Mouse (Mus musculus): ENCODE results near the gene Spaca4. TPM values are rescaled to one million over a fixed set of nuclear protein-coding genes. Genes with fewer than 3 reads are reported as not detected.

The Spaca4 gene
- polyA plus RNA-seq, 1 experiment from 2014 or later = not detected

GRCm38 (mm10) chr7:45700301-45701015 lies 25.2 kb downstream of the Spaca4 start:
- Histone ChIP-seq H3K4me3 (replicated peaks; ENCODE audit: low read length) (peak overlapping the region; percentile 53), H3K9me3 (ENCODE audit: control insufficient read depth, low read length) (no peaks in the 10 kb centered on the region), H3K4me2 (replicated peaks) (peak overlapping the region; percentile 91), H3K4me1 (replicated peaks; ENCODE audit: control insufficient read depth, insufficient read depth, low read length) (peaks cover 22% of the 10 kb centered on the region), H3K27me3 (ENCODE audit: control insufficient read depth, insufficient read depth, low read length) (peaks cover 13% of the 10 kb centered on the region), H3K9ac (peak overlapping the region; percentile 78), H3K36me3 (replicated peaks; ENCODE audit: control insufficient read depth, insufficient read depth) (no peaks in the 10 kb centered on the region), H3K27ac (peak overlapping the region; percentile 75)
- DNase-seq (ENCODE audit: low spot score) (peak; percentile 88), ATAC-seq (ENCODE audit: low FRiP score) (no peak; the same call in 1 of the 2 replicates)
- WGBS = under 1% methylated on average over 20 of the region's 20 CpGs

- ATAC-seq (ENCODE audit: low FRiP score) (no peak), DNase-seq (ENCODE audit: low spot score) (no peak)
- Histone ChIP-seq H3K27ac (peak within 1 kb of the TSS; percentile 75), H3K4me1 (replicated peaks; ENCODE audit: control insufficient read depth, insufficient read depth, low read length) (peaks cover 18% of the 10 kb centered on the region), H3K27me3 (ENCODE audit: control insufficient read depth, insufficient read depth, low read length) (peaks cover 13% of the 10 kb centered on the region), H3K4me2 (replicated peaks) (peak within 1 kb of the TSS; percentile 91), H3K9ac (peak within 1 kb of the TSS; percentile 78), H3K9me3 (ENCODE audit: control insufficient read depth, low read length) (no peaks in the 10 kb centered on the region), H3K4me3 (replicated peaks; ENCODE audit: low read length) (peak within 1 kb of the TSS; percentile 53), H3K36me3 (replicated peaks; ENCODE audit: control insufficient read depth, insufficient read depth) (no peaks in the 10 kb centered on the region)
- 2% methylated on average over 33 of the region's 36 CpGs for WGBS
Observed at GRCm38 (mm10) chr7:45699523-45700141, 26.0 kb downstream of the Spaca4 start, which contains the start of gene Car11. Gene Car11 (plus strand): TSS chr7:45699843.

GRCm38 (mm10) chr7:45697894-45698293 lies 27.7 kb downstream of the Spaca4 start:
- 83% methylated on average over 5 of the region's 7 CpGs for WGBS
- H3K4me2 ChIP-seq (replicated peaks) = no peak overlapping the region

GRCm38 (mm10) chr7:45695098-45695497 lies 30.5 kb downstream of the Spaca4 start:
- no peak for ATAC-seq (ENCODE audit: low FRiP score)
- no peak overlapping the region for H3K27ac ChIP-seq

More at GRCm38 (mm10) chr7:45697894-45698293, 27.7 kb downstream of the Spaca4 start:
- H3K36me3 ChIP-seq (replicated peaks; ENCODE audit: control insufficient read depth, insufficient read depth) = no peaks in the 10 kb centered on the region
- no peak overlapping the region for H3K4me3 ChIP-seq (replicated peaks; ENCODE audit: low read length)
- H3K9ac ChIP-seq = no peak overlapping the region
- peaks cover 13% of the 10 kb centered on the region for H3K27me3 ChIP-seq (ENCODE audit: control insufficient read depth, insufficient read depth, low read length)
- H3K9me3 ChIP-seq (ENCODE audit: control insufficient read depth, low read length) = no peaks in the 10 kb centered on the region
- H3K27ac ChIP-seq = no peak overlapping the region
- H3K4me1 ChIP-seq (replicated peaks; ENCODE audit: control insufficient read depth, insufficient read depth, low read length) = peaks cover 9% of the 10 kb centered on the region
- ATAC-seq (ENCODE audit: low FRiP score) (no peak), DNase-seq (ENCODE audit: low spot score) (no peak)

GRCm38 (mm10) chr7:45693921-45694591 lies 31.6 kb downstream of the Spaca4 start, which contains the start of gene Sec1:
Gene Sec1 (minus strand): TSS chr7:45694402.
- DNase-seq (ENCODE audit: low spot score) (no peak), ATAC-seq (ENCODE audit: low FRiP score) (no peak)
- Histone ChIP-seq H3K36me3 (replicated peaks; ENCODE audit: control insufficient read depth, insufficient read depth) (no peaks in the 10 kb centered on the region), H3K4me3 (replicated peaks; ENCODE audit: low read length) (no peak within 1 kb of the TSS), H3K9ac (no peak within 1 kb of the TSS), H3K27ac (no peak within 1 kb of the TSS), H3K4me1 (replicated peaks; ENCODE audit: control insufficient read depth, insufficient read depth, low read length) (no peaks in the 10 kb centered on the region), H3K4me2 (replicated peaks) (no peak within 1 kb of the TSS), H3K9me3 (ENCODE audit: control insufficient read depth, low read length) (no peaks in the 10 kb centered on the region), H3K27me3 (ENCODE audit: control insufficient read depth, insufficient read depth, low read length) (peaks cover 10% of the 10 kb centered on the region)
- WGBS = 91% methylated on average over 50 of the region's 50 CpGs

More at GRCm38 (mm10) chr7:45695098-45695497, 30.5 kb downstream of the Spaca4 start:
- Histone ChIP-seq H3K9me3 (ENCODE audit: control insufficient read depth, low read length) (no peaks in the 10 kb centered on the region), H3K4me2 (replicated peaks) (no peak overlapping the region), H3K4me1 (replicated peaks; ENCODE audit: control insufficient read depth, insufficient read depth, low read length) (no peaks in the 10 kb centered on the region; the same call in 1 of the 2 replicates), H3K36me3 (replicated peaks; ENCODE audit: control insufficient read depth, insufficient read depth) (no peaks in the 10 kb centered on the region), H3K4me3 (replicated peaks; ENCODE audit: low read length) (no peak overlapping the region), H3K9ac (no peak overlapping the region), H3K27me3 (ENCODE audit: control insufficient read depth, insufficient read depth, low read length) (peaks cover 13% of the 10 kb centered on the region)
- WGBS = 7% methylated on average over 6 of the region's 6 CpGs
- DNase-seq (ENCODE audit: low spot score) = no peak

GRCm38 (mm10) chr7:45692364-45692763 lies 33.2 kb downstream of the Spaca4 start:
- no peaks in the 10 kb centered on the region for H3K27me3 ChIP-seq (ENCODE audit: control insufficient read depth, insufficient read depth, low read length)
- no peak for DNase-seq (ENCODE audit: low spot score)
- H3K9ac ChIP-seq = no peak overlapping the region
- 83% methylated on average over 2 of the region's 2 CpGs for WGBS
- no peak for ATAC-seq (ENCODE audit: low FRiP score)
- H3K4me2 ChIP-seq (replicated peaks) = no peak overlapping the region
- H3K4me1 ChIP-seq (replicated peaks; ENCODE audit: control insufficient read depth, insufficient read depth, low read length) = no peaks in the 10 kb centered on the region
- H3K4me3 ChIP-seq (replicated peaks; ENCODE audit: low read length) = no peak overlapping the region
- H3K27ac ChIP-seq = no peak overlapping the region
- H3K36me3 ChIP-seq (replicated peaks; ENCODE audit: control insufficient read depth, insufficient read depth) = no peaks in the 10 kb centered on the region
- H3K9me3 ChIP-seq (ENCODE audit: control insufficient read depth, low read length) = no peaks in the 10 kb centered on the region

- 78% methylated on average over 11 of the region's 11 CpGs for WGBS
- ATAC-seq (ENCODE audit: low FRiP score) (no peak), DNase-seq (ENCODE audit: low spot score) (no peak)
- Histone ChIP-seq H3K36me3 (replicated peaks; ENCODE audit: control insufficient read depth, insufficient read depth) (no peaks in the 10 kb centered on the region), H3K9ac (no peak overlapping the region), H3K4me1 (replicated peaks; ENCODE audit: control insufficient read depth, insufficient read depth, low read length) (no peaks in the 10 kb centered on the region), H3K27ac (no peak overlapping the region), H3K9me3 (ENCODE audit: control insufficient read depth, low read length) (no peaks in the 10 kb centered on the region), H3K4me2 (replicated peaks) (no peak overlapping the region), H3K27me3 (ENCODE audit: control insufficient read depth, insufficient read depth, low read length) (no peaks in the 10 kb centered on the region), H3K4me3 (replicated peaks; ENCODE audit: low read length) (no peak overlapping the region)
Observed at GRCm38 (mm10) chr7:45689800-45690199, 35.8 kb downstream of the Spaca4 start.

- Histone ChIP-seq H3K36me3 (replicated peaks; ENCODE audit: control insufficient read depth, insufficient read depth) (no peaks in the 10 kb centered on the region), H3K4me3 (replicated peaks; ENCODE audit: low read length) (no peak overlapping the region), H3K9ac (no peak overlapping the region), H3K27ac (no peak overlapping the region), H3K27me3 (ENCODE audit: control insufficient read depth, insufficient read depth, low read length) (no peaks in the 10 kb centered on the region), H3K4me1 (replicated peaks; ENCODE audit: control insufficient read depth, insufficient read depth, low read length) (no peaks in the 10 kb centered on the region), H3K9me3 (ENCODE audit: control insufficient read depth, low read length) (no peaks in the 10 kb centered on the region), H3K4me2 (replicated peaks) (no peak overlapping the region)
- no peak for DNase-seq (ENCODE audit: low spot score)
- 70% methylated on average over 6 of the region's 6 CpGs for WGBS
- ATAC-seq (ENCODE audit: low FRiP score) = no peak
Observed at GRCm38 (mm10) chr7:45689099-45689498, 36.5 kb downstream of the Spaca4 start.

- Histone ChIP-seq H3K36me3 (replicated peaks; ENCODE audit: control insufficient read depth, insufficient read depth) (no peaks in the 10 kb centered on the region), H3K27me3 (ENCODE audit: control insufficient read depth, insufficient read depth, low read length) (no peaks in the 10 kb centered on the region), H3K9ac (no peak overlapping the region), H3K9me3 (ENCODE audit: control insufficient read depth, low read length) (no peaks in the 10 kb centered on the region), H3K4me3 (replicated peaks; ENCODE audit: low read length) (no peak overlapping the region), H3K4me1 (replicated peaks; ENCODE audit: control insufficient read depth, insufficient read depth, low read length) (no peaks in the 10 kb centered on the region), H3K4me2 (replicated peaks) (no peak overlapping the region), H3K27ac (no peak overlapping the region)
- DNase-seq (ENCODE audit: low spot score) (no peak), ATAC-seq (ENCODE audit: low FRiP score) (no peak)
- 71% methylated on average over 3 of the region's 3 CpGs for WGBS
Observed at GRCm38 (mm10) chr7:45686841-45687240, 38.8 kb downstream of the Spaca4 start.
